12 mouse cellular contexts compared by ENCODE assay signal in the genomic region with DNA sequence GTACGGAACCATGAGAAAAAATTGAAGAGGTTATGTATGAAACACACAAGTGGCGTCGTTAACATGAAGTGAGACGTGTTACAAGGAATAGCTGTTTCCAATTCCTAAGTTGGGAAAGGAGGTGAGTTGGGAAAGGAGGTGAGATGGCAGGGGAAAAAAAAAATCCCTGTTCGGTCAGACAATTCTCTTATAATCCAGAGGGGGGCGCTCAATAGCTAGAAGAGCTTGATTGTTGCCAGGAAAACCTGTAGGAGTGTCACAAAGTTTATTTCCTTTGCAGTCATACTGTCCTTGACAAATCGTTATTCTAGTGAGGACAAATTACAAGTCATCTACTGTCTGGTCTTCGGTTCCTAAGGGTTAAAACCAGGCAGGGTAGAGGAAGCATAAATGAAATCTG.
DNase-seq lines count a peak whose midpoint lies in the region; ATAC-seq and TF ChIP-seq lines count a peak whose summit lies in the region.
"Had no signal": no experiment of that assay in that cellular context is flagged by ENCODE, and none has a peak within 500 bp of the region (broad histone marks: within the 10 kb centered on the region; RNA-seq: fewer than 3 reads in every experiment).

No protein-coding gene starts in this region.

- no peaks in the 10 kb centered on the region for H3K4me1 ChIP-seq in ES-E14 (ENCODE audit: control insufficient read depth in 2 of 2, insufficient read depth in 2 of 2, low read length in 2 of 2, poor library complexity in 1 of 2)
- H3K4me1 ChIP-seq in neural tube, embryonic 15.5 days: no peaks in the 10 kb centered on the region
- H3K4me1 ChIP-seq: embryonic facial prominence, embryonic 13.5 days; heart, embryonic 15.5 days; liver, embryonic 15.5 days; midbrain, embryonic 12.5 days had no signal

- H3K27me3 ChIP-seq in neural tube, embryonic 15.5 days (replicated peaks): no peaks in the 10 kb centered on the region
- H3K27me3 ChIP-seq: embryonic facial prominence, embryonic 13.5 days; heart, embryonic 15.5 days; liver, embryonic 15.5 days; midbrain, embryonic 12.5 days had no signal

- ATAC-seq in neural tube, embryonic 15.5 days (ENCODE audit: low FRiP score): no peak

- no peak overlapping the region for H3K27ac ChIP-seq in left cerebral cortex, adult 2 months
- no peak overlapping the region for H3K27ac ChIP-seq in ES-E14 (ENCODE audit: insufficient read depth, low read depth, low read length, poor library complexity, severe bottlenecking)
- H3K27ac ChIP-seq in neural tube, embryonic 15.5 days (replicated peaks): no peak overlapping the region
- H3K27ac ChIP-seq: embryonic facial prominence, embryonic 13.5 days; heart, embryonic 15.5 days; liver, embryonic 15.5 days; midbrain, embryonic 12.5 days had no signal

- WGBS in neural tube, embryonic 15.5 days: 36% methylated on average over 8 of the region's 8 CpGs

- H3K9ac ChIP-seq in ES-E14 (ENCODE audit: insufficient read depth, low read depth, low read length, poor library complexity, severe bottlenecking): no peak overlapping the region
- no peak overlapping the region for H3K9ac ChIP-seq in neural tube, embryonic 15.5 days (replicated peaks)
- H3K9ac ChIP-seq: embryonic facial prominence, embryonic 13.5 days; heart, embryonic 15.5 days; liver, embryonic 15.5 days; midbrain, embryonic 12.5 days had no signal

- H3K4me2 ChIP-seq in neural tube, embryonic 15.5 days: no peak overlapping the region
- H3K4me2 ChIP-seq: embryonic facial prominence, embryonic 13.5 days; heart, embryonic 15.5 days; liver, embryonic 15.5 days; midbrain, embryonic 12.5 days had no signal

- in situ Hi-C loops in ES-E14 (cut with MboI; ENCODE audit: low sequenced_read_pairs in 2 of 2, unreplicated experiment in 2 of 2): loop anchor here (10.0 to 25.0 kb wide), 2 partner anchors 132 to 145 kb away; a partner anchor contains a TSS

- DNase-seq in left cerebral cortex, adult 2 months (ENCODE audit: extremely low spot score in 1 of 2, low spot score in 2 of 2): no peak
- no peak for DNase-seq in left cerebral cortex, postnatal 36 days (ENCODE audit: low spot score in 2 of 2)
- DNase-seq in CD4-positive, CD25-positive, alpha-beta regulatory T cell, adult 2 months (ENCODE audit: low read depth, low spot score): peak; percentile 47
- DNase-seq in ES-E14 (ENCODE audit: low read depth, low spot score): no peak
- peak; percentile 44 for DNase-seq in induced T-regulatory cell, adult 2 months (ENCODE audit: low read depth)
- no peak for DNase-seq in layer of hippocampus, postnatal 10 days (ENCODE audit: low spot score in 2 of 2)
- DNase-seq: kidney, adult 2 months had no signal

- H3K4me3 ChIP-seq in left cerebral cortex, adult 2 months: no peak overlapping the region
- no peak overlapping the region for H3K4me3 ChIP-seq in ES-E14 (ENCODE audit: insufficient read depth in 1 of 2, low read depth in 1 of 2, low read length in 2 of 2, poor library complexity in 1 of 2, severe bottlenecking in 1 of 2)
- no peak overlapping the region for H3K4me3 ChIP-seq in neural tube, embryonic 15.5 days (replicated peaks)
- H3K4me3 ChIP-seq: embryonic facial prominence, embryonic 13.5 days; heart, embryonic 15.5 days; liver, embryonic 15.5 days; midbrain, embryonic 12.5 days had no signal

- H3K9me3 ChIP-seq in ES-E14 (ENCODE audit: control insufficient read depth, insufficient read depth, low read depth, low read length): no peaks in the 10 kb centered on the region
- no peaks in the 10 kb centered on the region for H3K9me3 ChIP-seq in neural tube, embryonic 15.5 days (replicated peaks)
- H3K9me3 ChIP-seq: embryonic facial prominence, embryonic 13.5 days; heart, embryonic 15.5 days; liver, embryonic 15.5 days; midbrain, embryonic 12.5 days had no signal

- no peaks in the 10 kb centered on the region for H3K36me3 ChIP-seq in ES-E14 (ENCODE audit: control insufficient read depth, insufficient read depth, low read length, poor library complexity, severe bottlenecking)
- no peaks in the 10 kb centered on the region for H3K36me3 ChIP-seq in neural tube, embryonic 15.5 days
- H3K36me3 ChIP-seq: embryonic facial prominence, embryonic 13.5 days; heart, embryonic 15.5 days; liver, embryonic 15.5 days; midbrain, embryonic 12.5 days had no signal

- intact Hi-C loops in left cerebral cortex, adult 2 months (cut with DNase I): loop anchor here (5.0 to 10.0 kb wide), 2 partner anchors 217 to 445 kb away; no protein-coding TSS in a partner anchor
- intact Hi-C loops in left cerebral cortex, postnatal 36 days (cut with DNase I): loop anchor here (5.0 to 10.0 kb wide), 2 partner anchors 212 to 455 kb away; no protein-coding TSS in a partner anchor

- peak; percentile 48 for TF ChIP-seq CTCF in left cerebral cortex, adult 2 months (IDR thresholded peaks at IDR 0.05)

TF ChIP-seq in ES-E14, 5 proteins besides CTCF, POLR2A, EP300 and RAD21:
- TF ChIP-seq ZC3H11A (IDR thresholded peaks at IDR 0.05; ENCODE audit: borderline replicate concordance, low read depth, low read length): no peak
- TF ChIP-seq ZNF384 (IDR thresholded peaks at IDR 0.05; ENCODE audit: low read depth, low read length): peak; percentile 86
- no peak for TF ChIP-seq MAFK (IDR thresholded peaks at IDR 0.05; ENCODE audit: insufficient read depth, low read depth, low read length)
TF ChIP-seq in ES-E14: peak in this region for 1.

Comparison
In these comparisons a context has a peak if more than half of its experiments do, and no peak if none do; other contexts are left out.
1. DNase-seq: peak in CD4-positive, CD25-positive, alpha-beta regulatory T cell, adult 2 months (single experiment) and induced T-regulatory cell, adult 2 months (single experiment); none in left cerebral cortex, adult 2 months (0 of 2), left cerebral cortex, postnatal 36 days (0 of 2), ES-E14 (single experiment) and layer of hippocampus, postnatal 10 days (0 of 2).